ENCODE assay signal across 10 mouse cellular contexts in the genomic region with DNA sequence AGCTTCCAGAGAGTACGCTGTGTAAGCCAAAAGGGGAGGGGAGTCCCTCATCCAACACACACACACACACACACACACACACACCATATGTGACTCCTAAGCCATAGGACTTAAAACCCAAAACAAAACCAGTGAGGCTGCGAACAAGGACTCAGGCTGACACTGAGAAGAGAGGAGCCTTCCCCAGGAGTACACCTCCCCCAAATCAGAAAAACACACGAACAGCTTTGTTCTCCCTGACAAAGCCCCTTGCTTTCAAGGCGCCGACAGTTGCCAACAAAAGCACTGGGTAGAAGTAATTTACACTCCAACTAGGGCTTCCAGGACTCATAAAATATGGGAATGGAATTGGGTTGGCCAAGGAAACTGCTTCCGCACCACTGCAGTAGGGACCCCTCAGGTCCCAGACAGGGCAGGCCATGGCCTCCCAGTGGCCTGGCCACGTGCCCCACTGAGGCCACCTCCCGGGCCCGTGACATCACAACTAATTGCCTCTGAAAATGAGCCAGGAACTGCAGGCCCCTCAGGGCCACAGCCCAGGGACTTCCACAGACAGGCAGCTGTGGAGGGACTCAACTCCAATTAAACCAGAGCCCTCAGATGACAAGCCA. TPM values are rescaled to one million over a fixed set of nuclear protein-coding genes. Genes with fewer than 3 reads are reported as not detected.
DNase-seq lines count a peak whose midpoint lies in the region; ATAC-seq lines count a peak whose summit lies in the region.
"Had no signal": no experiment of that assay in that cellular context is flagged by ENCODE, and none has a peak within 500 bp of the region (broad histone marks: within the 10 kb centered on the region; RNA-seq: fewer than 3 reads in every experiment).

No protein-coding gene starts in this region.

- peak overlapping the region; percentile 84 for H3K27ac ChIP-seq in forebrain, embryonic 10.5 days
- peak overlapping the region; percentile 87 for H3K27ac ChIP-seq in hindbrain, embryonic 12.5 days
- peak overlapping the region; percentile 87 for H3K27ac ChIP-seq in limb, embryonic 10.5 days
- peak overlapping the region; percentile 10 for H3K27ac ChIP-seq in stomach, embryonic 16.5 days (ENCODE audit: low read length)

- H3K4me3 ChIP-seq in forebrain, embryonic 10.5 days = peak overlapping the region; percentile 39
- H3K4me3 ChIP-seq in hindbrain, embryonic 12.5 days = no peak overlapping the region
- H3K4me3 ChIP-seq in limb, embryonic 10.5 days = peak overlapping the region; percentile 28
- no peak overlapping the region for H3K4me3 ChIP-seq in stomach, embryonic 16.5 days (replicated peaks; ENCODE audit: low read length)
- H3K4me3 ChIP-seq: erythroblast, embryonic 14.5 days; megakaryocyte, embryonic 14.5 days had no signal

- peak overlapping the region; percentile 41; the same call in 1 of the 2 replicates for H3K9ac ChIP-seq in hindbrain, embryonic 12.5 days
- H3K9ac ChIP-seq in stomach, embryonic 16.5 days (ENCODE audit: low read length) = no peak overlapping the region

- peaks cover 78% of the 10 kb centered on the region for H3K4me1 ChIP-seq in forebrain, embryonic 10.5 days
- peaks cover 62% of the 10 kb centered on the region for H3K4me1 ChIP-seq in hindbrain, embryonic 12.5 days
- H3K4me1 ChIP-seq in limb, embryonic 10.5 days = peaks cover 84% of the 10 kb centered on the region
- peaks cover 39% of the 10 kb centered on the region for H3K4me1 ChIP-seq in stomach, embryonic 16.5 days (ENCODE audit: control insufficient read depth, insufficient read depth, low read length)

- peak overlapping the region; percentile 37 for H3K4me2 ChIP-seq in hindbrain, embryonic 12.5 days (replicated peaks)
- peak overlapping the region; percentile 45 for H3K4me2 ChIP-seq in stomach, embryonic 16.5 days (ENCODE audit: low read depth, low read length)

- WGBS in forebrain, embryonic 10.5 days = 3% methylated on average over 9 of the region's 9 CpGs
- 2% methylated on average over 9 of the region's 9 CpGs for WGBS in hindbrain, embryonic 12.5 days
- WGBS in limb, embryonic 10.5 days = 5% methylated on average over 9 of the region's 9 CpGs
- 24% methylated on average over 9 of the region's 9 CpGs for WGBS in stomach, embryonic 16.5 days

- H3K27me3 ChIP-seq in forebrain, embryonic 10.5 days (ENCODE audit: poor library complexity, severe bottlenecking) = peaks cover 84% of the 10 kb centered on the region
- peaks cover 61% of the 10 kb centered on the region for H3K27me3 ChIP-seq in hindbrain, embryonic 12.5 days
- peaks cover 62% of the 10 kb centered on the region for H3K27me3 ChIP-seq in limb, embryonic 10.5 days (ENCODE audit: low read depth, poor library complexity, severe bottlenecking)
- peaks cover 7% of the 10 kb centered on the region for H3K27me3 ChIP-seq in stomach, embryonic 16.5 days (ENCODE audit: control insufficient read depth, insufficient read depth, low read length)

- no peaks in the 10 kb centered on the region for H3K9me3 ChIP-seq in forebrain, embryonic 10.5 days
- H3K9me3 ChIP-seq in hindbrain, embryonic 12.5 days (replicated peaks) = no peaks in the 10 kb centered on the region
- no peaks in the 10 kb centered on the region for H3K9me3 ChIP-seq in limb, embryonic 10.5 days (replicated peaks)
- H3K9me3 ChIP-seq in stomach, embryonic 16.5 days (replicated peaks; ENCODE audit: control insufficient read depth, low read length) = no peaks in the 10 kb centered on the region
- H3K9me3 ChIP-seq: megakaryocyte, embryonic 14.5 days had no signal

- peak; percentile 74 for DNase-seq in left cerebral cortex, postnatal 4 days
- no peak for DNase-seq in left cerebral cortex, adult 9 months (ENCODE audit: low spot score in 2 of 2)
- peak; percentile 72 for DNase-seq in forebrain, embryonic 10.5 days (ENCODE audit: extremely low spot score, low spot score)
- DNase-seq in limb, embryonic 10.5 days (ENCODE audit: low spot score) = peak; percentile 74
- DNase-seq in left cerebral cortex, adult 11 months (ENCODE audit: low spot score) = no peak

- peak; percentile 53 for ATAC-seq in hindbrain, embryonic 12.5 days (ENCODE audit: low FRiP score)
- ATAC-seq in stomach, embryonic 16.5 days (ENCODE audit: insufficient read depth, low FRiP score) = peak; percentile 15; the same call in 1 of the 2 replicates
- ATAC-seq in frontal cortex, adult (ENCODE audit: low TSS enrichment) = no peak

- intact Hi-C loops in left cerebral cortex, postnatal 4 days (cut with DNase I) = no loop called here

- H3K36me3 ChIP-seq in forebrain, embryonic 10.5 days (replicated peaks) = no peaks in the 10 kb centered on the region
- no peaks in the 10 kb centered on the region for H3K36me3 ChIP-seq in hindbrain, embryonic 12.5 days
- no peaks in the 10 kb centered on the region for H3K36me3 ChIP-seq in limb, embryonic 10.5 days
- no peaks in the 10 kb centered on the region for H3K36me3 ChIP-seq in stomach, embryonic 16.5 days (ENCODE audit: control insufficient read depth, insufficient read depth, low read length)

RNA-seq across cellular contexts. Expression of a gene that starts 4.2 kb away (rescaled TPM):
- total RNA-seq in left cerebral cortex, postnatal 4 days (2021) = 100 to 1,000 TPM; 142 to 145 TPM
- polyA plus RNA-seq in forebrain, embryonic 10.5 days (2016; fragmentation: Nextera tagmentation; extraction: Ambion mirVana) = 6.5 and 7.1 TPM in 2 replicates
- 12.4 and 14.0 TPM in 2 replicates for polyA plus RNA-seq in hindbrain, embryonic 12.5 days (2016; fragmentation: Nextera tagmentation; extraction: Ambion mirVana)
- polyA plus RNA-seq in limb, embryonic 10.5 days (2016; fragmentation: Nextera tagmentation; extraction: Ambion mirVana) = 8.1 and 8.3 TPM in 2 replicates
- 7.1 and 8.0 TPM in 2 replicates for polyA plus RNA-seq in stomach, embryonic 16.5 days (2015; fragmentation: Nextera tagmentation; extraction: Ambion mirVana)

RNA-seq across cellular contexts. Expression of a gene that starts 49.6 kb away (rescaled TPM):
- total RNA-seq in left cerebral cortex, postnatal 4 days (2021) = 1 to 10 TPM; 2.0 to 2.1 TPM
- 1.6 and 2.3 TPM in 2 replicates for polyA plus RNA-seq in forebrain, embryonic 10.5 days (2016; fragmentation: Nextera tagmentation; extraction: Ambion mirVana)
- polyA plus RNA-seq in hindbrain, embryonic 12.5 days (2016; fragmentation: Nextera tagmentation; extraction: Ambion mirVana) = 1.9 and 2.2 TPM in 2 replicates
- polyA plus RNA-seq in limb, embryonic 10.5 days (2016; fragmentation: Nextera tagmentation; extraction: Ambion mirVana) = 2.6 and 2.9 TPM in 2 replicates
- 5.6 and 7.4 TPM in 2 replicates for polyA plus RNA-seq in stomach, embryonic 16.5 days (2015; fragmentation: Nextera tagmentation; extraction: Ambion mirVana)

Comparison
In these comparisons a context has a peak if more than half of its experiments do, and no peak if none do; other contexts are left out.
1. DNase-seq: peak in left cerebral cortex, postnatal 4 days (single experiment), forebrain, embryonic 10.5 days (single experiment) and limb, embryonic 10.5 days (single experiment); none in left cerebral cortex, adult 9 months (0 of 2) and left cerebral cortex, adult 11 months (single experiment).
2. H3K27ac ChIP-seq: peak in every context shown above with its lines; median percentile 87 in hindbrain, embryonic 12.5 days; 87 in limb, embryonic 10.5 days; 84 in forebrain, embryonic 10.5 days; 10 in stomach, embryonic 16.5 days.
3. H3K4me3 ChIP-seq: peak in forebrain, embryonic 10.5 days (single experiment) and limb, embryonic 10.5 days (single experiment); none in hindbrain, embryonic 12.5 days (single experiment) and stomach, embryonic 16.5 days (single experiment).